Mouse (Mus musculus) T-helper 2 cell (primary cell): ENCODE measurements around the gene Zfp865.
"Not testable (repeated sequence)": the region's sequence is repeated elsewhere in the genome, so short reads cannot be mapped to it uniquely, and the experiment has no call there.

Experiments
- in situ Hi-C: fragments of 300-600 bp; cut with MboI, MseI; formaldehyde crosslinking; loops from one replicate; pipeline ENCODE4 v1.15.1; 2025; ENCODE audit warnings: high pct_unique_total_duplicates

Gene Zfp865

GRCm38 (mm10) chr7:5020000-5020681, at the start of gene Zfp865, which contains the start of gene Ccdc106:
Gene Zfp865, plus strand, starts transcription at chr7:5020376.
Gene Ccdc106, plus strand, starts transcription at chr7:5020553.
- in situ Hi-C loops = loop anchor here (5.0 kb wide), 1 partner anchor 32 kb away; the partner anchor contains the start of gene Zfp580

DNA sequence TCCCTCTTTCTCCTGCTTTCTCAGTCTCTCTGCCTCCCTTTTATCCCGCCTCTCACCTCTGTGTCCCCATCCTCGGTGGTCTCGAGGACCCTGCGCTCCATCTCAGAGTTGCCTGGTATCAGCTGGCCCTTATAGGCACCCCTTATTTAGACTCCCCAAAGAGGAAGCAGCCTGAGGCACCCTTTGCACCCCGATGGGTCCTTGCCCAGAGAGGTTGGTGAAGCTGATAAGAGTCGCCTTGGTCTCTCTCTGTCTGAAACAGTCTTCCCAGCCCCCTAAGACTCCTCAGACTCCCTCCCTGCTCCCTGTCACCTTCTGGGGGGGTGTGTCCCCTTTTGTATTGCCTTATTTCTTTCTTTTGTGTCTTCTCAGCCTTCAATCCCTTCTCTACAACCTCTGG, 49.1 kb upstream of the Zfp865 start, which contains the start of gene Sbk3:
Sbk3 (minus strand) TSS at position 101 of the 400 bp plus-strand sequence.
- in situ Hi-C loops = no loop called here

GRCm38 (mm10) chr7:4971710-4972109, 48.5 kb upstream of the Zfp865 start:
- in situ Hi-C loops = no loop called here

GRCm38 (mm10) chr7:4972321-4973047, 47.7 kb upstream of the Zfp865 start:
- in situ Hi-C loops = no loop called here

DNA sequence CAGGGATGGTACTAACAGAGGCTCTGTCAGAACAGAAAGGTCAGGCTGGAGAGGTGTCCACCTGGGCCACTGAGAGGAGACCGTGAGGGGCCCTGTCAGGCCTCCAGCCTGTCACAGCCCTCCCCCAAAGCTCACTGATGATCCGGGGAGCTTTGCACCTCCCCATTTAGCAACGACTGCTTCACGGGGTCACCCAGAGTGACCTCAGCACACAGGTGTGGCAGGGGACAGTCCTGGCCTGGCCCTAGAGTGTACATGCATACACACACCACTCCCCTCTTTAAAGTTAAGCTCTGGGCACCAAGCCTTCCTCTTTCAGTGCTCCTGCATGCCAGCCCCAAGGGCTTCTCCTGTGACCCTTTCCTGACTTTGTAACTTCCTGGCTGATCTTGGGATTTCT, 44.7 kb upstream of the Zfp865 start:
- in situ Hi-C loops = no loop called here

- in situ Hi-C loops = no loop called here
These were observed 43.3 kb upstream of the Zfp865 start for GRCm38 (mm10) chr7:4976832-4977231.

- in situ Hi-C loops = no loop called here
These were observed 31.9 kb upstream of the Zfp865 start for GRCm38 (mm10) chr7:4988250-4988649.

GRCm38 (mm10) chr7:4993347-4993998, 26.7 kb upstream of the Zfp865 start:
- in situ Hi-C loops = loop anchor here (10.0 kb wide), 1 partner anchor 461 kb away; the partner anchor contains the start of gene Vmn1r59

DNA sequence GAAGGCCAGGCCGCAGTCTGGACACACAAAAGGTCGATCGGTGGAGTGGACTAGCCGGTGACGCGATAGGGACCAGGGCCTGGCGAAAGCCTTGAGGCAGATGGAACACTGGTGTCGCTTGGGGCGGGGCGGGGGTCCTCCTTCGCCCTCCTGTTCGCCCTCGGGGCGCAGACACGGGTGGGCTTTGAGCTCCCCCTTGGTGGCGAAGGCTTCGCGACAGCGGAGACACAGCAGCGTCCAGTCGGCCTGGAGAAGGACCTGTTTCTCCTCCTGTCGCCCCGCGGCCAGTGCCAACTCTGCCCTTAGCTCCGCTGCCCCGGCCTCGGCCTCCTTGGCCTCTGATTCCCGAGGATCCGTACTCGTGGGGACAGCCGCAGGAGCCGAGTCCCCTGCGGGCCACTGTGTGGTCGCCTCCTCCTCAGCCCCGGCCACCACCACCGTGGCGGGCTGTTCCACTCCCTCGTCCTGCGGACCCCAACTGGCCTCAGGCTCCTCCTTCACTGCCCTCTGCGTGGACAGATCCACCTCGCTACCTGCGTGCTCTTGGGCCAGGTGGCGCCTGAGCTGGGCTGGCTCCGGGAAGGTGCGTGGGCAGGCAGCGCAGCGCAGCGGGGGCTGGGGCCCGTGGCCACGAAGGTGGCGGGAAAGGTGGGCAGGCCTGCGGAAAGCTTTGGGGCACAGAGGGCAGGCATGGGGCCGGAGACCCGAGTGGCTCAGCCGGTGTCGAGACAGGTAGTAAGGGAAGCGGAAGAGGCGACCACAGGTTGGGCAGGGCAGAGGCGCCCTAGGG, 26.0 kb upstream of the Zfp865 start:
- in situ Hi-C loops = loop anchor here (10.0 kb wide), 1 partner anchor 461 kb away; the partner anchor contains the start of gene Vmn1r59

DNA sequence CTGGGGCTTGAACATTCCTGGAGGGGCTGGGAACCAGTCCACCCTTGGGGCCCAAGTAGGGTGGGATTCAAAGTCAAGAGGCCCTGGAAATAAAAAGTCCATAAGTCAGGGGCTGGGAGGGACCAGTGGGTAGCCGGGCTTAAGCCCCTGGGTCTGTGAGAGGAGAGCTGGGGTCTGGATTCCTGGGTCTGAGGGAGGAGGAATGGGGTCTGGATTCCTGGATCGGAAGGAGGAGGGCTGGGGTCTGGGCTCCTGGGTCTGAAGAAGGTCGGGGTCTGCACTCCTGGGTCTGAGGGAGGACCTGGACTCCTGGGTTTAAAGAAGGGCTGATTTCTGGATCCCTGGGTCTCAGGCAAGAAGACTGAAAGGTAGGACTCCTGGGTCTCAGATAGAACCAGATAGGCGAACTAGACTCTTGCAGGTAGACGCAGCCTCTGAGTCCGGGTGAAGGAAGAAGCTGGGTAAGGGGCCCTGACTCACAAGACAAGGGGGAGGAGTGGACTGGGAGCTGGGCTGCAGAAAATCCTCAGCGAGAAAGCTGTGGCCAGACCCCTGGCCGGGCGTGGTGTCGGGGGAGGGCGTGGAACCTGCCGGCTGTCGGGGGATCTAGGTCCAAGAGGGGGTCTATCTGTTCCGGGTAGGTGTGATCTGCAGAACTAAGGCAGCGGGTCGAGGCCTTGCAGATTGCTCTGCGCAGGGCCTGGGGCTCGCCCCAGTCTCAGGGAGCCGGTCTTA, 24.7 kb upstream of the Zfp865 start:
- in situ Hi-C loops = loop anchor here (10.0 kb wide), 1 partner anchor 459 kb away; the partner anchor contains the start of gene Vmn1r59

DNA sequence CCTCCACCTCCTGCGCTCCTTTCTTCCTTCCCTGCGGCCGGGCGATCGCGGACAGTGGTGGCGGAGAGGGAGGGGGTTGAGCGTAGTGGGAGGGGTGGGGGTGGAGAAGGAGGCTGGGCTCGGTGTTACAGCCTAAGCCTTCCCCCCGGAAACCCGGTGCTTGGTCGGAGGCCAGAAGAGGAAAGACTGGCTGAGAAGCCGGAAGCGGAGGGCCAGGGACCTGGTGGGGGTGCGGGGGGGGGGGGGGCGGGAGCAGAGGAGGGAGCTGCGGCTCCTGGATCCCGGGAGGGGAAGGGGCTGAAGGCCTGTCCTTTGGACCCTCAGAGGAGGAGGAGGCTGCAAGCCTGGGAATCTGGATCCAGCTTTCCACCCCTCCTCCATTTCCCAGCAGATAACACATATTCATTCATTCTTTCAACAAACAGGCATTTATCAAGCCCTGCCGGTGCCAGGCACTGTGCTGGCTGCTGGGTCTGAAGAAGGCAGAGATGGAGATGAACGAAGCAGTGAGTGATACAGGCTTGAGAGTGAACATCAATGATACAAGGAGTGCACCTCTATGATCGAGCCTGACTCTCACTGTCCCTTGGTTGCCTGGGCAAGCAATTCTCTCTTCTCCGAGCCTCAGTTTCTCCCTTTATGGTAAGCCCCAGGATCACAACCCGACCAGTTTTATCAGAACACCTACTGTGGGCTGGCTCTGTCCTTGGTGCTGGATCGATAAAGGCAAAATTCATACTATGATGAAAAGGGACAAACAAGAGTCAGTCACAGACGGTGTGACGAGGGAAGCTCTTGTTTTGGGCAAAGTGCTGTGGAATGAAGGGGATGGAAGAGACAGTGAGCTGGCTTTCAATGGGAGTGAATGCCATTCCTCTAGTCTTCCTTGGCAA, 23.9 kb upstream of the Zfp865 start, which contains the start of gene Zfp579:
Zfp579 (minus strand) TSS at position 156 of the 893 bp plus-strand sequence.
- in situ Hi-C loops = loop anchor here (10.0 kb wide), 1 partner anchor 459 kb away; the partner anchor contains the start of gene Vmn1r59

DNA sequence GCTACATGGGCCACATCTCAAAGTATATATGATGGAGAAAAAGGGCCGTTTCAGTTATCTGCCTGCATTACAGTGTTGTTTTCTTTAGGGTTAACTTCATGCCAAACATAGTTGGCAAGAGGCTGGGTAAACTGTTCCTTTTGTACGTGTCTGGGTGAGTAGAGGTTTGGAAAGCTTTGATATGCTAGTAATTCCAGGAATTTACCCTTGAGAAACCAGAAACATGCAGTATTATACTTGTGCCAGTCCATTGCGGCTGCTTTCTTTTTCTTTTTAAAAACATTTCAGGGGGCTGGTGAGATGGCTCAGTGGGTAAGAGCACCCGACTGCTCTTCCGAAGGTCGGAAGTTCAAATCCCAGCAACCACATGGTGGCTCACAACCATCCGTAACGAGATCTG, 23.2 kb upstream of the Zfp865 start:
- in situ Hi-C loops = loop anchor here (10.0 kb wide), 1 partner anchor 458 kb away; the partner anchor contains the start of gene Vmn1r59

- in situ Hi-C loops = loop anchor here (10.0 kb wide), 1 partner anchor 455 kb away; the partner anchor contains the start of gene Vmn1r59
These were observed 20.3 kb upstream of the Zfp865 start for GRCm38 (mm10) chr7:4999876-5000275.

DNA sequence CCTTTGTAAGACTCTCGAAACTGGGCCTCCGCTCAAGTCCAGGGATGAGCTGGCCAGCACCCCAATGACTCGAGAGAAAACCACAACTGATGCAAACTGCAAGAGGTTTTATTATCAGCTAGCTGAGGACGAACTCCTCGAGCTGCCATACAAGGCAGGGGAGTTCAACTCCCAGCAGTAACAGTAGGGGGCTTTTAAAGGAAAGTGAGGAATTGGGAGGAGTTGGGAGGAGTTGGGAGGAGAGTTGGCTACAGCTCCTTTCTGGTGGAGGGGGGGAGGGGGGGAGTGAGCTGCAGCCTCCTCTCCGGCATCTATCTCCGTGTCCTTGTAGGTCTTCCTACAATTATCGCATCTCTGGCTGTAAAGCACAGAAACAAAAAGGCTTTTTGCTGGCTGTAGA, 17.3 kb upstream of the Zfp865 start:
- in situ Hi-C loops = not testable (repeated sequence)

- in situ Hi-C loops = no loop called here
These were observed 11.9 kb upstream of the Zfp865 start for GRCm38 (mm10) chr7:5008229-5008628.

- in situ Hi-C loops = no loop called here
These were observed 7.3 kb upstream of the Zfp865 start for GRCm38 (mm10) chr7:5012681-5013513.

DNA sequence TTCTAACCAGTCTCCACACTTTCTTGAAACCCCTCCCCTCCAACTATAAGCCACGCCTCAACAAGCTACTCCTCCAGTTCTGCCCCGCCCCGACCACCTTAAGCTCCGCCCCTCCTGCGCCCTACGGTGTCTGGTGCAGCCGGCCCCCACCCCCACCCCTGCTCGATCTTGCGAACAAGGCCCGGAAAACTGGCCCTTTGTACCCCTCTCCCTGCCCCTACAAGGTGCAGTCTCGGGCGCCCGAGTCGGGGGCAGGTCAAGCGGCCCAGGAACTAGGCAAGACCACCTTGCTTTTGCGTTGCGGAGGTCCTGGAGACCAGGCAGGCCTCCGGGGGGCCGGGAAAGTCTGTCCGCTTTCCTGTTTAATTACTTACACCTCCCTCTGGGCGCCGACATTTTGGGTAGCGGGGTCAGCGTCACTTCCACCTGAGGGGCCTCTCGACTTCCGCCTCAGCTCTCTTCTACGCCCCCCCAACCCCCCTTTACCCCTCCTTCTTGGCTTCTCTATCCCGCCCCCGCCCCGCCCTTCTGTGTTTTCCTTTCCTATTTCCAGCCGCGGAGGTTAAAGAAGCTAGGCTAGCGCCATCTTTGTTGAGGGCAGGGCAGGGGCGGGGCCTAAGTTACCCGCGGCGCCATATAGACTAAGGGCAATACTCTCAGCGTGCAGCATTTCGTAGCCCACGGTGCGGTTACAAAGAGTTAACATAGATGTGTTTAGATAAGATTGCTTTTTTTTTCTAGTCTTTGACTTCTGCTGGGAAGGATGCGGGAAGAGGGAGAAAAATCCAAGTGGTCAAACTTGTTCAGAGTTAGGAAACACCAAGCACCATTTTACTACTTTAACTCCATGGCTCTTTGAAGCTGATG, 5.7 kb upstream of the Zfp865 start, which contains the start of the genes Zfp524 and Fiz1:
Zfp524 (plus strand) TSS at position 165 of the 867 bp plus-strand sequence.
Fiz1 (minus strand) TSS at position 447 of the 867 bp plus-strand sequence.
- in situ Hi-C loops = loop anchor here (5.0 kb wide), 1 partner anchor 38 kb away; the partner anchor contains the start of gene Zfp580
